Mouse (Mus musculus) midbrain, embryonic 16.5 days (tissue): Measurements from ENCODE around the gene Sipa1l3. TPM values are rescaled to one million over a fixed set of nuclear protein-coding genes. Genes with fewer than 3 reads are reported as not detected.

Experiments
- ATAC-seq: fragments of 200-750 bp; cut with Nextera tagmentation; 2 replicates; pipeline ENCODE4 v1.8.0; 2017; ENCODE audit warnings: moderate TSS enrichment
- H3K27ac ChIP-seq: fragments of 300-500 bp; sonication (generic); 2 replicates; pipeline ENCODE4 v1.5.1; 2014; ENCODE audit warnings: mild to moderate bottlenecking, low read length, mixed read lengths
- H3K27me3 ChIP-seq: fragments of 300-500 bp; sonication (generic); 2 replicates; pipeline ENCODE4 v1.6.1; 2014; ENCODE audit warnings: low read depth, low read length, mixed read lengths; ENCODE audit not compliant: control insufficient read depth, insufficient read depth
- H3K36me3 ChIP-seq: fragments of 300-500 bp; sonication (generic); 2 replicates; pipeline ENCODE4 v1.6.1; 2014; ENCODE audit warnings: mild to moderate bottlenecking, low read length, moderate library complexity, mixed read lengths; ENCODE audit not compliant: control insufficient read depth, insufficient read depth
- H3K4me1 ChIP-seq: fragments of 300-500 bp; sonication (generic); 2 replicates; pipeline ENCODE4 v1.6.1; 2014; ENCODE audit warnings: mild to moderate bottlenecking, low read length, mixed read lengths; ENCODE audit not compliant: control insufficient read depth, insufficient read depth
- H3K4me2 ChIP-seq: fragments of 300-500 bp; sonication (generic); 2 replicates; pipeline ENCODE4 v1.6.1; 2014; ENCODE audit warnings: mild to moderate bottlenecking, low read length, mixed read lengths
- H3K4me3 ChIP-seq: fragments of 300-500 bp; sonication (generic); 2 replicates; pipeline ENCODE4 v1.5.1; 2014; ENCODE audit warnings: low read depth, mild to moderate bottlenecking, low read length, moderate library complexity, mixed read lengths
- H3K9ac ChIP-seq: fragments of 300-500 bp; sonication (generic); 2 replicates; pipeline ENCODE4 v1.6.1; 2014; ENCODE audit warnings: low read depth, low read length, mixed read lengths
- H3K9me3 ChIP-seq: fragments of 300-500 bp; sonication (generic); replicated peaks from 2 replicates; pipeline ENCODE4 v1.6.1; 2014; ENCODE audit warnings: mild to moderate bottlenecking, low read length, mixed read lengths; ENCODE audit not compliant: control insufficient read depth, poor library complexity, severe bottlenecking
- WGBS: fragments of 180-500 bp; shearing (Covaris S2); extraction: QIAGEN DNeasy Blood & Tissue Kit; methylation state at CpG from one replicate; pipeline ENCODE4 v1.1.7; 2014; 5-methylcytosine and 5-hydroxymethylcytosine counted together
- polyA plus RNA-seq: library from polyadenylated mRNA; unstranded; fragments of >200 nt; fragmentation: Nextera tagmentation; extraction: Ambion mirVana; gene quantifications from 2 replicates; pipeline ENCODE4 v1.2.1, GENCODE M21; 2015

Gene Sipa1l3
- polyA plus RNA-seq, 1 experiment from 2014 or later, result 17.3 TPM

DNA sequence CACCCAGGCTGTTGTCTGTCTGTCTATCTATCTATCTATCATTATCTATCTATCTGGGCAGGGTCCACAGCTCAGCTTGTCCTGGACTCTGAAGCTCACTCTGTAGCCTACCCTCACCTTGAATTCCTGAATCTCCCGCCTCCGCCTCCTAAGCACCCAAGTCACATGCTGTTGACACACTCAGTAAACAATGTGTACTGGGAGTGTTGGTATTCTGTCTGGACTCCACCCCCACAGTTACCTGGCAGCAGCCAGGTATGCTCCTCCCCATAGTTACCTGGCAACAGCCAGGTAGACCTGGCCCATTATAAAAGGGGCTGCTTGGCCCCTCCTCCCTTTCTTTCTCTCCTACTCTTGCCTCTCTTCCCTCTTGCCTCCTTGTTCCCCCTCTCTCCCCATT, 230.4 kb downstream of the Sipa1l3 start:
- H3K9me3 ChIP-seq, result no peaks in the 10 kb centered on the region
- peaks cover 9% of the 10 kb centered on the region for H3K4me1 ChIP-seq
- H3K36me3 ChIP-seq, result no peaks in the 10 kb centered on the region
- H3K27ac ChIP-seq, result no peak overlapping the region
- H3K4me3 ChIP-seq, result no peak overlapping the region
- no peaks in the 10 kb centered on the region for H3K27me3 ChIP-seq
- H3K9ac ChIP-seq, result no peak overlapping the region
- WGBS, result 88% methylated on average over 2 of the region's 2 CpGs
- H3K4me2 ChIP-seq, result no peak overlapping the region
- ATAC-seq, result no peak

DNA sequence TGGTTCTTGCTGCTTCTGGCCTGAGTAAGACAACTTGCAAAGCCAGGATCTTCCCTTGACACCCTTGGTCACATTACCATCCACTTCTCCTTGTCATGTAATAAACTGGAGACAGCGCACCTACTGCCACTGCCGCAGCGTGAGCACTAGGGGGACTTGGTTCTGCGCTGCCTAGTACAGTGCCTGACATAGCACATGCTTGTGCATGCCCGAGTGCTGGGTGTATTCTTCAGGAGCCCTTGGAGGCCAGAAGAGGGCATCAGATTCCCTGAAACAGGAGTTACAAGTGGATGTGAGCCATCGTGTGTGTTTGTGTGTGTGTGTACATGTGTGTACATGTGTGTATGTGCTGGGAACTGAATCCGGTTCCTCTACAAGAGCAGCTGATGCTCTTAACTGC, 231.0 kb downstream of the Sipa1l3 start:
- Histone ChIP-seq H3K4me3 (no peak overlapping the region), H3K27me3 (peaks cover 4% of the 10 kb centered on the region), H3K4me2 (no peak overlapping the region), H3K9ac (no peak overlapping the region), H3K36me3 (no peaks in the 10 kb centered on the region), H3K4me1 (peaks cover 9% of the 10 kb centered on the region), H3K27ac (no peak overlapping the region), H3K9me3 (no peaks in the 10 kb centered on the region)
- 87% methylated on average over 7 of the region's 7 CpGs for WGBS
- ATAC-seq, result no peak

DNA sequence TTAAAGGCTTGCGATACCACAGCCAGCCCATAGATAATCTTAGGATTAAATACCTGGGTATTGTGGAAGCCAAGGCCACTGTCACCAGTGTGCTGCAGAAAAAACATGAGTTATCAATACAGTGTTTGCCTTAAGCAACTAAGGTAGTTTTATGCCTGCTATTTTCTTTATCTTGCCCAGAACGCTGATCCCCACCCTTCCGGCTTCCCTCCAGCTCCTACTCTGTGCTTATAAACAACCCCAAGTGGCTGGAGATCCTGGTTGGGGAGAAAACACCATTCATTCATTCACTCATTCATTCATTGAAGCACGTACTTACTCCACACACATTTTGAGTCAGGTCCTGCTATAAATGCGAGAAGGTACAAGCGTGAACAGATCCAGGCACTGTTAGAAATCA, 233.9 kb downstream of the Sipa1l3 start:
- Histone ChIP-seq H3K36me3 (no peaks in the 10 kb centered on the region), H3K9ac (no peak overlapping the region), H3K9me3 (no peaks in the 10 kb centered on the region), H3K4me1 (peaks cover 19% of the 10 kb centered on the region), H3K27me3 (peaks cover 9% of the 10 kb centered on the region), H3K4me2 (no peak overlapping the region), H3K27ac (no peak overlapping the region), H3K4me3 (no peak overlapping the region)
- ATAC-seq, result no peak
- 90% methylated on average over 6 of the region's 6 CpGs for WGBS

DNA sequence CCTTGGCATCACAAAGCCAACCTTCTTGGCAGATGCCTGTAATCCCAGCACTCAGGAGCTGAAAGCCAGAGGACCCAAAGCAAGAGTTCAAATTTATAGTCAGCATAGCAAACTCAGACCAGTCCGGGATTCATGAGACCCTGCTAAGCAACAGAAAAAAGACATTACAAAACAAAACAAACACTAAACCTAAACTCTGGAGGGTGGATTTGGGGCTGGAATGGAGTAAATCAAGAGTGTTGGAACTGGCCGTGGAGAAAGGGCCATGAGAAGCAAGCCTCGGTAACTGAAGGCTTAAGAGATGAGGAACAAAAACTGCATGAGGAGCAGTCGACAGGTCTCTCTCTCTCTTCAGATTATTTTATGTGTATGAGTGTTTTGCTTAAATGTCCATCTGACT, 234.6 kb downstream of the Sipa1l3 start:
- no peak overlapping the region for H3K9ac ChIP-seq
- no peak overlapping the region for H3K4me3 ChIP-seq
- peaks cover 9% of the 10 kb centered on the region for H3K27me3 ChIP-seq
- ATAC-seq, result no peak
- H3K9me3 ChIP-seq, result no peaks in the 10 kb centered on the region
- WGBS, result 87% methylated on average over 4 of the region's 4 CpGs
- H3K4me1 ChIP-seq, result peaks cover 14% of the 10 kb centered on the region
- no peaks in the 10 kb centered on the region for H3K36me3 ChIP-seq
- no peak overlapping the region for H3K27ac ChIP-seq
- H3K4me2 ChIP-seq, result no peak overlapping the region

DNA sequence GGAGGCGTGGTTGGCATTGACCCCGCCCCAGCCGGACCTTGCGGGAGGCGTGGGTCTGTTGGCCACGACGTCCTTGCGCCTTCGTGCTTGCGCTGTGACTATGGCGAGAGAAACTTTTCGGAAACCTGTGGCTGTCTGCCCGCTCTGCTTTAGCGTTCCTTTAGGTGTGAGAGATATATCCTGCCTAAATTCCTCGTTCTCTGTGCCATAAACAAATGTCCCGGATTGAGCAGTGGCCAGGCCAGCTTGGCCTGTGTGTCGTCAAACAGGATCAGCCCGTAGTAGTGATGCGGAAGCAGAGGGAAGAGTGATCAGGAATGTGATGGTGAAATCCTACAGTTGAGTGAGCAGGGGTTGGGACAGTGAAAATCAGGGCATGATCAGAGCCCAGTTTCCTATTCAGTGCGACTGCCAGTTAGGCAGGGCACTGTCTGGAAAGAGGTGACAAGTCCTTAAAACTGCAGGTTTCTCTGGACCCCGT, 236.3 kb downstream of the Sipa1l3 start:
- 12% methylated on average over 21 of the region's 21 CpGs for WGBS
- H3K36me3 ChIP-seq, result no peaks in the 10 kb centered on the region
- H3K27ac ChIP-seq, result no peak overlapping the region
- H3K4me2 ChIP-seq, result peak overlapping the region; percentile 96
- H3K9me3 ChIP-seq, result no peaks in the 10 kb centered on the region
- H3K27me3 ChIP-seq, result peaks cover 9% of the 10 kb centered on the region
- ATAC-seq, result 0 out of 2 replicates have a peak, but pooled peaks have one; percentile 1
- peak overlapping the region; percentile 70 for H3K4me3 ChIP-seq
- H3K4me1 ChIP-seq, result peaks cover 11% of the 10 kb centered on the region; the same call in 1 of the 2 replicates
- peak overlapping the region; percentile 82 for H3K9ac ChIP-seq

DNA sequence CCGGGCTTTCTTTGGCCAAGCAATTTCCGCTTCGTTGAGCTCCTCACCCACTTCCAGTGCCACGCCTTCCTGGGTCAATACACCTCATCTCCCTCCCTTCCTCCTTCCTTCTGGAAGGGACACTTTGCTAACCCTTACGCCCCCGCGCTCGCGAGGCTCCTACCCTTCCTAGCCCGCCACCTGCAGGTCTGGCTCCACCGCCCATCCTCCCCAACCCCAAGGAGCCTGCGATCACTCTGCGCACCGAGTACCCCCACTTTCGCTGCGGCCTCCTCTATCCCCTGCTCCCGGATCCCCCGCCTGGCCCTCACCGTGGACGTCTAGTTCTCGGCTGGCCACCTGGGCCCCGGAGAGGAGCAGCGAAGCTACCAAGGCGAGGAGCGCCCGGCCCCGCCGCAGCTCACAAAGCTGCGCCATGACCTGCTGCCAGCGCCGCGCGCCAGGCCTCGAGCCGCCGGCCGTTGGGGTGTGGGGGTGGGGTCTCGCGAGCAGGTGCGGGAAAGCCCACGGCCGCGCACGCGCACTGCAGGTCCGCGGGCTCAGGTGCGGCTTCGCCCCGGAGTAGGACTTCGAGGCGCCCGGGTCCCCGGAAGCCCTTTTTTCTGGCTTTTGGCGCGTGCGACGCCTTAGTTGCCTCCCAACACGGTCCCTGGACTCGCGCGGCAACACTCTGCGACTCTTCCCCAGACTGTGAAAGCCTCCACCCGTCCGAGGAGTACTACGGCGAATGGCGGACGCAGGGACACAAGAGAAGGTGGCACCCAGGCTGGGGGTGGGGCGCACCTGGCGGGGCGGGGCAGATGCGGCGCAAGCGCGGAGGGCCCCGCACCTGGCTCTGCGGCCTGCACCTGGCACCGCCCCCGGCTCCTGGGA, 237.0 kb downstream of the Sipa1l3 start, which contains the start of gene Spint2:
Spint2 (minus strand) TSS at position 712 of the 873 bp plus-strand sequence.
- peaks cover 11% of the 10 kb centered on the region; the same call in 1 of the 2 replicates for H3K4me1 ChIP-seq
- WGBS, result under 1% methylated on average over 71 of the region's 80 CpGs
- H3K9ac ChIP-seq, result peak within 1 kb of the TSS; percentile 82
- H3K27me3 ChIP-seq, result peaks cover 9% of the 10 kb centered on the region
- no peaks in the 10 kb centered on the region for H3K36me3 ChIP-seq
- no peaks in the 10 kb centered on the region for H3K9me3 ChIP-seq
- ATAC-seq, result peak; percentile 86
- peak within 1 kb of the TSS; percentile 23; the same call in 1 of the 2 replicates for H3K27ac ChIP-seq
- H3K4me2 ChIP-seq, result peak within 1 kb of the TSS; percentile 96
- H3K4me3 ChIP-seq, result peak within 1 kb of the TSS; percentile 70

DNA sequence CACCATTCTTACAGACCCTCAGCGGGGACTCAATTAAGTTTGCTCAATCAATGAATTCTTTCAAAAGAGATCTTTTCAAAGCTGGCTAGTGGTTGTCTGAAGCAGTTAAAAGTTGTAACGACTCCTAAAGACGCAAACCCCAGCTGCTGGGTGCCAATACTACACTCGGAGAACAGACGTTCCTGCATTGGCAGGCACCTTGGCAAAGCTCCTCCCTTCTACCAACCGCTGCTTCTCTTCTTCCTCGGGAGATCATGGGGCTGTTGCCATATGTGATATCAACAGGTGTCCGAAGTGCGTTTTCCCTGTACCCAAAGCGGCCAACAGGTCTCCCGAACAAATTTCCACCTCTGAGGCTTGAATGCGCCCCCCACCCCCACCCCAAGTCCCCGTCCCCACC, 237.6 kb downstream of the Sipa1l3 start:
- 16% methylated on average over 13 of the region's 13 CpGs for WGBS
- Histone ChIP-seq H3K4me2 (peak overlapping the region; percentile 96), H3K4me3 (peak overlapping the region; percentile 70), H3K9ac (peak overlapping the region; percentile 82), H3K4me1 (peaks cover 11% of the 10 kb centered on the region; the same call in 1 of the 2 replicates), H3K27me3 (peaks cover 9% of the 10 kb centered on the region), H3K27ac (no peak overlapping the region), H3K9me3 (no peaks in the 10 kb centered on the region), H3K36me3 (no peaks in the 10 kb centered on the region)
- 0 out of 2 replicates have a peak, but pooled peaks have one; percentile 7 for ATAC-seq

DNA sequence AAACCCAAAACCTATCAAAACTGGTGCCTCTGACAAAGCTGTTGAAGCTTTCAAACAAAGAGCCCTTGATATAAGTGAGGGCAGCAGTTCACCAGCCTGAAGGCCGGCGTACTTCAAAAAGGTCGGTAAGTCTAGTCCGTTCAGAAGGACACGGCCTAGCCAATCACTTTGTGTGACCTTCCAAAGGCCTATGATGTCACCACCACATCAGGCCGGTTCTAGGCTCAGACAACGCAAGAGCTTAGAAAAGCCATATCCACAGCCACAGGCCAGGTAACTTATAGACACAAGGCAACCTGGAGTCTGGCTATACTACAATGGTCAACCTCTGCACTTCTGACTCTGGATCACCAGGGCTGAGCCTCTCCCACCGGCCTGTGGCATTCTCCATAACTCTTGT, 238.5 kb downstream of the Sipa1l3 start:
- 95% methylated on average over 8 of the region's 8 CpGs for WGBS
- H3K27me3 ChIP-seq, result peaks cover 9% of the 10 kb centered on the region
- H3K4me3 ChIP-seq, result no peak overlapping the region
- H3K27ac ChIP-seq, result no peak overlapping the region
- no peak overlapping the region for H3K9ac ChIP-seq
- no peak for ATAC-seq
- no peaks in the 10 kb centered on the region for H3K9me3 ChIP-seq
- peaks cover 11% of the 10 kb centered on the region; the same call in 1 of the 2 replicates for H3K4me1 ChIP-seq
- no peaks in the 10 kb centered on the region for H3K36me3 ChIP-seq
- H3K4me2 ChIP-seq, result no peak overlapping the region

DNA sequence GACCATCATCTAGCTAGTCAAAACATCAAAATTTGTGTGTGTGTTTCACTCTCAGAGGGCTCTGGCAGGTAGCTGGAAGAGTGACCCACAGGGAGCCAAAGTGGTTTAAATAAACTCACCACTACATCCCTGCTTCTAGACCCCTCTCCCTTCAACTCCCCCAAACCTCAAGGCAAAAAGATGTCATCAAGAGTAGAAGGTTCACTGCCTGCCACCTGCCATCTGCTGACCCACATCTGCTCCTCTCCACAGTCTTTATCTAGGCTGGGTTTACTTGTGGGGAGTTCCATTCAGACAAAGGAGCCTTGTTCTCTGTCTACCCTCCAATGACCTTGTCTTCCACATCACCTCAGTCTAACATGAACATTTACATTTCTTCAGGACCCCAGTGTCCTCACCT, 239.2 kb downstream of the Sipa1l3 start:
- Histone ChIP-seq H3K9ac (no peak overlapping the region), H3K36me3 (no peaks in the 10 kb centered on the region), H3K27me3 (peaks cover 9% of the 10 kb centered on the region), H3K4me1 (peaks cover 11% of the 10 kb centered on the region; the same call in 1 of the 2 replicates), H3K4me3 (no peak overlapping the region), H3K9me3 (no peaks in the 10 kb centered on the region), H3K27ac (no peak overlapping the region), H3K4me2 (no peak overlapping the region)
- no peak for ATAC-seq
